Mouse (Mus musculus) layer of hippocampus, postnatal 10 days (tissue): ENCODE data around the gene Ms4a15. TPM values are rescaled to one million over a fixed set of nuclear protein-coding genes. Genes with fewer than 3 reads are reported as not detected.

Experiments
- DNase-seq, 2 experiments: peaks; one replicate each; pipeline ENCODE4 v3.0.0; 2021; ENCODE audit warnings: low spot score in 2 of 2
- long read RNA-seq: library from polyadenylated mRNA; stranded (forward); transcript quantifications from one replicate; pipeline ENCODE4 v2.0.0, GENCODE M21; 2023
- total RNA-seq, 2 experiments: library from RNA; stranded (reverse); gene quantifications; 2 replicates each; pipeline ENCODE4 v1.2.3; 2021

Ms4a15 gene
- total RNA-seq, result not detected
- long read RNA-seq, result 0 reads

- no peak for DNase-seq
Observed at GRCm38 (mm10) chr19:10993150-10993549, at the start of gene Ms4a15. Gene Ms4a15 (minus strand): TSS chr19:10993250.

- DNase-seq, result no peak
Observed at GRCm38 (mm10) chr19:11037570-11037969, 44.5 kb upstream of the Ms4a15 start.

- no peak for DNase-seq
Observed at GRCm38 (mm10) chr19:11022382-11022781, 29.3 kb upstream of the Ms4a15 start.

GRCm38 (mm10) chr19:11017891-11018290 lies 24.8 kb upstream of the Ms4a15 start, which contains the start of gene Ms4a18:
Gene Ms4a18 (minus strand): TSS chr19:11018031.
- DNase-seq, result no peak

DNA sequence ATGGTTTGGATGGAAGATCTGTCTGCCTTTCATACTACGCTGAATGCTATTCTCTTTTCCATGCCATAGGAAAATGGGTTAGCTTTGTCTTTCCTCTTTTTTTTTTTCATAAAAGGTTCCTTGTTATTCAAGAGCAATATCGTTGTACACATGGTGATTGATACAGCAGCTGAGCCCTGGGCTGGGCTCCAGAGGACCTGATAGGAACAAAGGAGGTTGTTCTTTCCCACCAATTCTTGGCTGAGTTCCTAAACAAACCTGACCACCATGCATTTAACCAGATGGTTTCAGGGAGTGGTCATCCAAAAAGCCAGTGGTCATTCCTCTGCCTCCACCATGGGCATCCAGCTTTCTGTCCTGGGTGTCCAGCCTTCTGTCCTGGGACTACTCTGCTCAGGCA lies 24.2 kb upstream of the Ms4a15 start:
- no peak for DNase-seq

- no peak for DNase-seq
Observed at GRCm38 (mm10) chr19:11015998-11016397, 22.9 kb upstream of the Ms4a15 start.

GRCm38 (mm10) chr19:11015468-11015867 lies 22.4 kb upstream of the Ms4a15 start:
- no peak for DNase-seq

DNA sequence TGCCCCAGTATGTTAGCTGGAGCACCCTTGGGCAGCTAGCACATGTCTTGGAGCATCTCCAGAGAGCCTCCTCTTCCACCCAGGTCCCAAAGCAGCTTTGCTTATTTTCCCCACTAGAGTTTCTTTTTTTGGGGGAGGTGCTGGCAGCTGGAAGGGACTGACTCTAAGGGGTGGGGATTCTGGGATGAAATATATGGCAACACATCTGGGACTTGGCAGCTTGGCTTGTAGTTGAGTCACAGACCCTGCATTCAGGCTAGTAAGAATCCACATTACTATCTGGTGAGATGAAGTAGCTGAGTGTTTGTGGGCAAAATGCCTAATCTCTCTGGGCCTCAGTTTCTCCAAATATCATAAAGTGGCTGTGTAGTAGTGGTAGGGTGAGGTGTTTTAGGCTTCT lies 1.1 kb downstream of the Ms4a15 start:
- no peak for DNase-seq

- DNase-seq, result no peak
Observed at GRCm38 (mm10) chr19:10990751-10991150, 2.3 kb downstream of the Ms4a15 start.

- no peak for DNase-seq
Observed at GRCm38 (mm10) chr19:10988563-10988962, 4.5 kb downstream of the Ms4a15 start.

DNA sequence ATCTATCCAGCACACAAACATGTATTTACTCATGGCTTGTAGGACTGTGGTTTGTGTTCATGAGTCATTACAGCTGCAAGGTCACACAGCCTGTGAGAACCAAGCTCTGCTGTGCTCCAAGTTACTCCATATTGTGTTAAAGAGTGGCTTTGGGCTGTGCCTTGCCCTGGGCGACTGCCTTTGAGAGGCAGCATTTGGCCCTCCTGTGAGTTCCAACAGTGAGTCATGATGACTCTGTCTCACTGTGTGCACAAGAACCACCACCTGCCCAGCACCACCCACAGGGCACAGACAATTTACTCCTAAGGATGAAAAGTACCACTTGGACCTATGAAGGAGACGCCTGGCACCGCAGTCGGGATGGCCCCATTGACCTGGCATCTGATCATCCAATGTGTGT lies 7.2 kb downstream of the Ms4a15 start:
- DNase-seq, result no peak

- no peak for DNase-seq
Observed at GRCm38 (mm10) chr19:10984551-10984950, 8.5 kb downstream of the Ms4a15 start.

GRCm38 (mm10) chr19:10983146-10983545 lies 9.9 kb downstream of the Ms4a15 start:
- DNase-seq, result peak; percentile 30 to 31

- DNase-seq, result no peak
Observed at GRCm38 (mm10) chr19:10980210-10980609, 12.8 kb downstream of the Ms4a15 start.

DNA sequence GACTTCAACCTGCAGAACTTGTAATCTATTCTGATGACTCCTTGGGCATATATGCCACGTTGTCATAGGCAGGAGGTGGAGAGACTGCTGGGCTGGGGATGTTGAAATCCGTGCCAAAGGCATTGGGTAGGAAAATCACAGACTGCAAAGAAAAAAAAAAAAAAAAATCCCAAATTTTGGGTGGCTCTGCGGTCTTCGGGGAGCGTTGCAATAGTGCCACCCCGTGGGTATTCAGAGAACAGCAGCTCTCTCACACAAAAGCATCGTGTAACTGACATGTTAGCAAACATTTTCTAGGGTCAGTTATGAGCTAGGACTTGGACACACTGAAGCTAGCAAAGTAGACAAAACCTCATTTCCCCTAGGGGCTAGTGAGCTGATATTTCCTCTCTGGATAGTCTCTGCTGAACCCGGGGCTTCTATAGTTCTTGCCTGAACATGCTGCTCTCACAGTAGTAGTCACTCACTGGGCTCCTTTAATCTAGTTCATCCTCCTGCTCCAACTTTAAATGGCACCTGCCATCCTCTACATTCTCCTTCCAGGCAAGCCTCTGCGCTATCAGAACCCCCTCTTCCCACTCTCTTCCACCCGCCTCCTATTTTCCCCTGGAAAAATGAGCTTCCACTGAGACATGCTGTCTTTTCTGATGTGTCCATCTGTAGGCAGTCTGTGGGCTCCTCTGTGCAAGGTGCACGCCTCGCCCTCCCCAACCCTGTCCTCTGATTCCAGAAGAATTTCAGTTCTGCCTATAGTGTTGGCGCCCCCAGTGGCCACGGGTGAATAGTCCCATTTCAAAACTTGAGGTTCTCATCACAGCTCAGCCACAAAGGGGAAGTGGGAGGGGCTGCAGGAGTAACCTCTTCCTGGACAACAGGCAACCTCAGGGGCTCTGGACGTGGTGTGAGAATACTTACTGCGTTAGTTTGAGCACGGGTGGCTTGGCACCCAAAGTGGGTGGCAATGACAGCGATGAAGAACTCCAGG lies 13.6 kb downstream of the Ms4a15 start:
- peak; percentile 78 to 85 for DNase-seq

GRCm38 (mm10) chr19:10976318-10976717 lies 16.7 kb downstream of the Ms4a15 start:
- no peak for DNase-seq

DNA sequence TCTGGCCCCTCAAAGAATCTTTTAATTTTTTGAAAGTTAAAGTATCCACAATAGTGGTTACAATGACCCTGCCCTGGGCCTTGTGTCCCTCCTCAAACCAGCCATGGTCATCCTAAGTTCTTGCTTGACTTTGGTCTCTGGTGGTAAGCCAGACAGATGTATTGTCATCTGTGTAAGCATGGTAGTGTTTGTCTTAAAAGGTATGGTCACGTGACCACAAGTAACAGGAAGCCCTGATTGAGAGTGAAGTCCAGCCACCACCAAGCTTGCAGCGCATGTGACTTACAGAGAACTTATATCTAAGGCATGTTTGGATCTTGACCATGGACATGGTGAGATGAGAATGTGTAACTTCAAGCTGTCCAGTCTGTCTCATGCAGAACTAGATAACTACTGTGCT lies 17.9 kb downstream of the Ms4a15 start:
- DNase-seq, result no peak

- DNase-seq, result no peak
Observed at GRCm38 (mm10) chr19:10974238-10974865, 18.7 kb downstream of the Ms4a15 start, which contains the start of gene Ms4a10. Gene Ms4a10 (minus strand): TSS chr19:10974670.

- DNase-seq, result no peak
Observed at GRCm38 (mm10) chr19:10973187-10973586, 19.9 kb downstream of the Ms4a15 start.

GRCm38 (mm10) chr19:10972660-10973059 lies 20.4 kb downstream of the Ms4a15 start:
- DNase-seq, result no peak

DNA sequence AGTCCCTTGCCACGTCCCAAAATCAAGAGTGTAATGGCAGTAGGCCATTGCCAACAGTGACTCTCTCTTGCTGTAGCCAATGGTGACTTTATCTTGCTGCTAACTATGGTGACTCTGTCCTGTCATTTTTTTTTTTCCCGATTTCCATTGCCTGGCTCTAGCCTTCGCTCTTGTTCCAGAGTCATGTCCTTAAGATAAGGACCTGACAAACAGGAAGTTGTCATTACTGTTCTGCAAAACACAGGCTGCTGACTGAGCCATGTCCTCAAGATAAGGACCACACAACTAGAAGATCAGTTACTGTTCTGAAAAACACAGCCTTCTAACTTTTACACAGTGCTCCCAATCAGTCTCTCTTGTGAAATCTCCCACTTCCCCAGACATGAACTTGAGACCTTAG lies 22.6 kb downstream of the Ms4a15 start:
- no peak for DNase-seq

DNA sequence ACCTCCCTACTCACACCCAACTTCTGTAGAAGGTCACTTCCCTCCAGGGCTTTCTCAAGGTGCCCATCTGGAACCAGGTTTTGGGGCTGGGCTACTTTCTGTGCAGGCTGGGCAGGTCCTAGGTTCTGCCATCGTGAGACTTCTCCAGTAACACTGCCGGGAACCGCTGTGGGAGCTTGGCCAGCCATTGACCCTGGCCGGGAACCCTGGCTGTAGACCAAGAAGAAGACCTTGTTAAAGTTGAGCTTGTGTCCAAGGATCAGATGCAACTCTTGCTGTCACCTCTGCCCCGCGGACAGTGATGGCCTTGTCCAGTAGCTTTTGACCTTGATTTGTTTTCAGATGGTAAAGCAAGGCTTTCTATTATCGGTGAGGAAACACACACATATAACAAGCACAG lies 24.5 kb downstream of the Ms4a15 start:
- DNase-seq, result no peak
